Mouse (Mus musculus): ENCODE results near the gene Fam178b. TPM values are rescaled to one million over a fixed set of nuclear protein-coding genes. Genes with fewer than 3 reads are reported as not detected.

Gene Fam178b
- polyA plus RNA-seq, 1 experiment from 2014 or later = not detected

DNA sequence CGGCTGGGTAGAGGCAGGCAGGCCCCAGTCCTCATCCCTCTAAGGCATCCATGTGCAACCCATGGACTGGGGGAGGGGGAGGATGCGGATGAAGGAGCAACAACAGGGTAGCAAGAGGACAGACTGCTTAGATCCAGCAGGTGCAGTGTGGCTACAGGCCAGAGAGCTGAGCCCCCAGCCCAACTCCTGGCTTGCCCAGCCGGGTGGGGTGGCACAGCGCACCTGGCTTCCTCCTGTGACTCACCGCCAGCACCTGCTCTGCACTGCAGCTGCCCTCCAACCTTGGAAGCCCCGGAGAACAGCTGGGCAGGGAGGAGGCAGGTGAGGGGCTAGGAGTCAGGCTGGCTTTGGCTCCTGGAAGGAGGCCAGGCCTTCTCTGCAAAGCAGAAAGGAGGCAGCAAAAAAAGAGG, 103.0 kb downstream of the Fam178b start:
- WGBS = 11% methylated on average over 6 of the region's 6 CpGs
- H3K27me3 ChIP-seq = peaks cover 24% of the 10 kb centered on the region
- H3K4me3 ChIP-seq = 0 out of 2 replicates have a peak overlapping the region, but pooled peaks have one; percentile 9

DNA sequence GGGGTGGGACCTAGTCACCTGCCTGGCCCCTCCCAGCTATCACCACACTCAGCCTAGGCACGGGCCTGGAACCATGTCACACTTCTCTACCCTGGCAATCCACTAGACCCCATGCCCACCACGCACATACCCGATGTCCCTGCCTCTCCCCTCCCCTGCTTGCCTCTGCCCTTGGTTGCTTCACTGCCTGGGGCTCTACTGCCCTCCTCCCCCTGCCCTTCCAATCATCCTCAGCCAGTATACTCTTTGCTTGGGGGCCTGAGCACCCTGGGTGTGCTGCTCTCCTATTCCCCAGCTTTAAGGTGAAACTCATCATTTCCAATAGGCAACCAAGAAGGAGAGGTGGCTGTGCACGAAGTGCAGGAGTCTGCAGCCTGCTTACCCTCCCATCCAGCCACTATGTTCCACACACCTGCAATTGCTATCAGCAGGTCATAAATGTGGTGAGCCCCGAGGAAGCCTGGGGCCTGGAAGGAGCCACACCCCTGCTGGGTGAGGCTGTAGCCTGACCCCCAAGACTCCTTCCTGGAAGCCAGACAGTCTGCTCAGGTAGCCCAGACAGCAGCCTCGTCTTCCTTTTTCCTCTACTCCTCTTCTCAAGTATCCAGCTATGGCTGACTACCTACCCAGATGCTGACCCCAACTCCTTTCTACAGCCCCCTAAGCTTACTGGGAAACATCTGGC, 105.8 kb downstream of the Fam178b start:
- no peak for ATAC-seq (ENCODE audit: low FRiP score, low read depth)
- H3K4me2 ChIP-seq (replicated peaks) = no peak overlapping the region
- no peaks in the 10 kb centered on the region for H3K36me3 ChIP-seq
- no peak overlapping the region for H3K9ac ChIP-seq (replicated peaks)
- peaks cover 5% of the 10 kb centered on the region for H3K27me3 ChIP-seq
- H3K27ac ChIP-seq (replicated peaks) = no peak overlapping the region
- WGBS = 82% methylated on average over 6 of the region's 6 CpGs
- peaks cover 40% of the 10 kb centered on the region for H3K4me1 ChIP-seq
- H3K9me3 ChIP-seq = no peaks in the 10 kb centered on the region
- H3K4me3 ChIP-seq = no peak overlapping the region

More for the DNA sequence above, 103.0 kb downstream of the Fam178b start:
- Histone ChIP-seq H3K36me3 (no peaks in the 10 kb centered on the region), H3K9ac (replicated peaks) (no peak overlapping the region; the same call in 1 of the 2 replicates), H3K4me1 (peaks cover 32% of the 10 kb centered on the region), H3K9me3 (no peaks in the 10 kb centered on the region), H3K4me2 (replicated peaks) (peak overlapping the region; percentile 41), H3K27ac (replicated peaks) (peak overlapping the region; percentile 88)
- peak; percentile 64 for ATAC-seq (ENCODE audit: low FRiP score, low read depth)

DNA sequence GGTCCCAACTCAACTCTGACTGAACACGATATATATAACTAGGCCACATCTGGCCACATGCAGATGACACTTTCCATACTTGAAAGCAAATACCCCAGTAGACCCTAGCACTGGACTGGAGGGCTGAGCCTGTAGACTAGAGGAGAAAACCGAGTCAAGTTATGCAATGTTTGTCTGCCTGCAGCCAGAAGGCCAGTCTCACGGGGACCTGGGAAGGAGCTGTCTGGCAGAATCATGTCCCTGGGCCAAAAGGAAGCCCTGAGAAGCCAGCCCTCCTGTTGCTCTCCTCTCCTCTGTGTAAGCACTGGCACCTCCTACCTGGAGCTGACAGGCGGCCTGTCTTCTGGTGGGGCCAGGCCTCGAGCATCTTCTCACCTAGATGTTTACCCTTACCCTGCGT, 107.6 kb downstream of the Fam178b start:
- no peak overlapping the region for H3K9ac ChIP-seq (replicated peaks)
- H3K9me3 ChIP-seq = no peaks in the 10 kb centered on the region
- no peak for ATAC-seq (ENCODE audit: low FRiP score, low read depth)
- H3K4me3 ChIP-seq = no peak overlapping the region
- WGBS = 70% methylated on average over 6 of the region's 6 CpGs
- peaks cover 24% of the 10 kb centered on the region for H3K4me1 ChIP-seq
- H3K27me3 ChIP-seq = no peaks in the 10 kb centered on the region; the same call in 1 of the 2 replicates
- H3K27ac ChIP-seq (replicated peaks) = no peak overlapping the region
- no peaks in the 10 kb centered on the region for H3K36me3 ChIP-seq
- no peak overlapping the region for H3K4me2 ChIP-seq (replicated peaks)

- H3K9ac ChIP-seq (replicated peaks) = no peak overlapping the region
- H3K4me1 ChIP-seq = peaks cover 14% of the 10 kb centered on the region
- H3K36me3 ChIP-seq = no peaks in the 10 kb centered on the region
- no peak overlapping the region for H3K27ac ChIP-seq (replicated peaks)
- no peak overlapping the region for H3K4me2 ChIP-seq (replicated peaks)
- ATAC-seq (ENCODE audit: low FRiP score, low read depth) = no peak
- no peaks in the 10 kb centered on the region for H3K9me3 ChIP-seq
- H3K27me3 ChIP-seq = peaks cover 1% of the 10 kb centered on the region; the same call in 1 of the 2 replicates
- H3K4me3 ChIP-seq = no peak overlapping the region
- 74% methylated on average over 5 of the region's 5 CpGs for WGBS
These were observed 108.6 kb downstream of the Fam178b start for GRCm38 (mm10) chr1:36574196-36574955.

DNA sequence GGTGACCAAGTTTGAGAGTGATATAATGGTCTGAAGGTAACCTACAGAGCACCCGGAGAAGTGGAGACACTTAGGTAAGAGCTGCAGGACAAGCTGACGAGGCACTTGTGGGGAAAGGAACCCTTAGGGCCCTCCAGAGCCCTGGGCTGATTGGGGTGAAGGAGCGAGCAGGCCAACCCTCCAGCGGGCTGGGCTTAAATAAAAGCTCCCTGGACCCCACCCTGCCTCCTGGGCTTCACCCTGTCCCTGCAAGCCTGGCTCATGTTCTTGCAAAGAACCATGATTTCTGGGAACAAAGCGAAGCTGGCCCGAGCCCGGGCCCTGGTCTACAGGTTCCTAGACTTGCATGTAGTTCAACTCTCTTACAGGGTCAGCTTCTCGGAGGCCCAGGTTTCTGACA, 109.5 kb downstream of the Fam178b start:
- no peaks in the 10 kb centered on the region for H3K36me3 ChIP-seq
- H3K9ac ChIP-seq (replicated peaks) = no peak overlapping the region
- H3K27ac ChIP-seq (replicated peaks) = no peak overlapping the region
- H3K4me1 ChIP-seq = peaks cover 12% of the 10 kb centered on the region
- H3K27me3 ChIP-seq = peaks cover 6% of the 10 kb centered on the region; the same call in 1 of the 2 replicates
- 82% methylated on average over 8 of the region's 8 CpGs for WGBS
- no peak overlapping the region for H3K4me3 ChIP-seq
- no peak for ATAC-seq (ENCODE audit: low FRiP score, low read depth)
- H3K4me2 ChIP-seq (replicated peaks) = no peak overlapping the region
- no peaks in the 10 kb centered on the region for H3K9me3 ChIP-seq

DNA sequence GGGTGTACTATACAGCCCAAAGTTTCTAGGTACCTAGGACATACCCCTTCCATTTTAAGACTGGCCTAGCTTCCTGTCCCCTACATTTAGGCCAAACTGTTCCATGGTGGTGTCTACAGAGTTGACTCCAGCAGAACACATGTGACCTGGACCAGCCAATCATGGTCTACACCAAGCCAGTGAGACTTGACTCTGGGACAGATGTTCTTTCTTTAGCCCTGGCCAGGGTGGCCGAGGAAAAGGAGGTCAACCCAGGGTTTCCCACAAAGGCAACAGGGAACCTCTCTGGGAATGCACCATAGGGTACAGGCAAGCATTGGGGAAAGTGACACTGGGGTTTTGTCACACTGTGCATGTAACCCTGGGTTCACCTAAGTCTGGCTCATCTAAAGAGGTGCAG, 110.3 kb downstream of the Fam178b start:
- Histone ChIP-seq H3K9me3 (no peaks in the 10 kb centered on the region), H3K36me3 (no peaks in the 10 kb centered on the region), H3K27me3 (peaks cover 6% of the 10 kb centered on the region), H3K27ac (replicated peaks) (no peak overlapping the region), H3K4me3 (no peak overlapping the region), H3K4me2 (replicated peaks) (no peak overlapping the region), H3K4me1 (peaks cover 12% of the 10 kb centered on the region), H3K9ac (replicated peaks) (no peak overlapping the region)
- 67% methylated on average over 1 of the region's 1 CpGs for WGBS
- ATAC-seq (ENCODE audit: low FRiP score, low read depth) = no peak

GRCm38 (mm10) chr1:36572140-36572700, 110.8 kb downstream of the Fam178b start:
- ATAC-seq (ENCODE audit: low FRiP score, low read depth) = no peak
- H3K4me1 ChIP-seq = peaks cover 12% of the 10 kb centered on the region
- H3K27ac ChIP-seq (replicated peaks) = no peak overlapping the region
- no peaks in the 10 kb centered on the region for H3K36me3 ChIP-seq
- 82% methylated on average over 2 of the region's 2 CpGs for WGBS
- H3K4me2 ChIP-seq (replicated peaks) = no peak overlapping the region
- no peaks in the 10 kb centered on the region for H3K9me3 ChIP-seq
- peaks cover 6% of the 10 kb centered on the region for H3K27me3 ChIP-seq
- H3K4me3 ChIP-seq = no peak overlapping the region
- no peak overlapping the region for H3K9ac ChIP-seq (replicated peaks)

DNA sequence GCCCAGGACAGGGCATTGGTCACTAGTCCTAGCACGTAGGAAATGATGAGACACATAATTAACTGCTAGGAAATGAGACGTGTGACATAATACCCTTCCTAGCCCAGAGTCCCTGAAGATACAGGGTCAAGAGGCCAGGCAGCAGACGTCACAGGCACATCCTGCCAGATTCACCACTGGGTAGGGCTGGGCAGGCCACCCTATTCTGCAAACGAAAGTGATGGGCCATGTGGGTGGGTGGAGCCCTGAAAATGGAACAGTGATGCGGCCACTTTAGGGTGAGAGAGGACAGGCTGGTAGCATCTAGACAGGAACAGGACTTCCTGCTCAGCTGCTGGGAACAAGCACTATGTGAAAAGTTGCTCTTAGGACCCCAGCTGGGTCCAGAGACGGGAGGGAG, 111.4 kb downstream of the Fam178b start:
- Histone ChIP-seq H3K4me3 (no peak overlapping the region), H3K9ac (replicated peaks) (no peak overlapping the region), H3K4me1 (peaks cover 14% of the 10 kb centered on the region), H3K36me3 (no peaks in the 10 kb centered on the region), H3K27me3 (peaks cover 6% of the 10 kb centered on the region), H3K4me2 (replicated peaks) (no peak overlapping the region), H3K9me3 (no peaks in the 10 kb centered on the region), H3K27ac (replicated peaks) (no peak overlapping the region)
- ATAC-seq (ENCODE audit: low FRiP score, low read depth) = no peak
- 62% methylated on average over 6 of the region's 6 CpGs for WGBS

- Histone ChIP-seq H3K9ac (replicated peaks) (no peak overlapping the region), H3K4me3 (no peak overlapping the region)
- 88% methylated on average over 5 of the region's 5 CpGs for WGBS
These were observed 112.7 kb downstream of the Fam178b start for GRCm38 (mm10) chr1:36570320-36570719.

GRCm38 (mm10) chr1:36569694-36570276, 113.2 kb downstream of the Fam178b start:
- ATAC-seq (ENCODE audit: low FRiP score, low read depth) = no peak
- Histone ChIP-seq H3K27ac (replicated peaks) (no peak overlapping the region), H3K4me3 (no peak overlapping the region), H3K4me1 (peaks cover 13% of the 10 kb centered on the region), H3K4me2 (replicated peaks) (no peak overlapping the region), H3K27me3 (peaks cover 6% of the 10 kb centered on the region), H3K9ac (replicated peaks) (no peak overlapping the region), H3K9me3 (no peaks in the 10 kb centered on the region), H3K36me3 (no peaks in the 10 kb centered on the region)
- WGBS = 60% methylated on average over 7 of the region's 7 CpGs

More at GRCm38 (mm10) chr1:36570320-36570719, 112.7 kb downstream of the Fam178b start:
- Histone ChIP-seq H3K36me3 (no peaks in the 10 kb centered on the region), H3K4me2 (replicated peaks) (no peak overlapping the region), H3K9me3 (no peaks in the 10 kb centered on the region), H3K27ac (replicated peaks) (no peak overlapping the region), H3K4me1 (peaks cover 14% of the 10 kb centered on the region), H3K27me3 (peaks cover 6% of the 10 kb centered on the region)
- ATAC-seq (ENCODE audit: low FRiP score, low read depth) = no peak

GRCm38 (mm10) chr1:36568776-36569175, 114.2 kb downstream of the Fam178b start:
- H3K9ac ChIP-seq (replicated peaks) = no peak overlapping the region
- no peaks in the 10 kb centered on the region for H3K36me3 ChIP-seq
- H3K27ac ChIP-seq (replicated peaks) = no peak overlapping the region
- H3K4me1 ChIP-seq = peaks cover 6% of the 10 kb centered on the region; the same call in 1 of the 2 replicates
- H3K4me3 ChIP-seq = no peak overlapping the region
- 74% methylated on average over 4 of the region's 4 CpGs for WGBS
- no peak overlapping the region for H3K4me2 ChIP-seq (replicated peaks)
- no peaks in the 10 kb centered on the region for H3K9me3 ChIP-seq
- peaks cover 6% of the 10 kb centered on the region for H3K27me3 ChIP-seq
- ATAC-seq (ENCODE audit: low FRiP score, low read depth) = no peak
